Mouse (Mus musculus): ENCODE measurements around the gene Psme4. TPM values are rescaled to one million over a fixed set of nuclear protein-coding genes. Genes with fewer than 3 reads are reported as not detected.

Gene Psme4
- polyA plus RNA-seq (2014; fragmentation: Illumina TruSeq; extraction: RNeasy Lipid Tissue Mini Kit (QIAGEN cat#74804); ENCODE audit: low read depth, low replicate concordance) = 156 TPM

GRCm38 (mm10) chr11:30771267-30771903 is at the start of gene Psme4:
TSS of gene Psme4 (plus strand) at chr11:30771726.

GRCm38 (mm10) chr11:30885171-30885871 is 113.8 kb downstream of the Psme4 start, which contains the start of the genes Gpr75 and Asb3:
TSS of gene Gpr75 (plus strand) at chr11:30885358.
TSS of gene Asb3 (plus strand) at chr11:30885416.

Other genes with a start within 250 kb of the Psme4 start
- gene Acyp2, start 122.1 kb upstream of the Psme4 start, polyA plus RNA-seq (2014; fragmentation: Illumina TruSeq; extraction: RNeasy Lipid Tissue Mini Kit (QIAGEN cat#74804); ENCODE audit: low read depth, low replicate concordance) = 12.3 TPM
- 0.47 TPM for gene Gpr75, start 113.6 kb downstream of the Psme4 start, polyA plus RNA-seq (2014; fragmentation: Illumina TruSeq; extraction: RNeasy Lipid Tissue Mini Kit (QIAGEN cat#74804); ENCODE audit: low read depth, low replicate concordance)
- 26.8 TPM for gene Asb3, start 113.7 kb downstream of the Psme4 start, polyA plus RNA-seq (2014; fragmentation: Illumina TruSeq; extraction: RNeasy Lipid Tissue Mini Kit (QIAGEN cat#74804); ENCODE audit: low read depth, low replicate concordance)
- 222 TPM for gene Erlec1, start 182.6 kb downstream of the Psme4 start, polyA plus RNA-seq (2014; fragmentation: Illumina TruSeq; extraction: RNeasy Lipid Tissue Mini Kit (QIAGEN cat#74804); ENCODE audit: low read depth, low replicate concordance)
- 69.2 TPM for gene Chac2, start 214.6 kb downstream of the Psme4 start, polyA plus RNA-seq (2014; fragmentation: Illumina TruSeq; extraction: RNeasy Lipid Tissue Mini Kit (QIAGEN cat#74804); ENCODE audit: low read depth, low replicate concordance)

Data from sigmoid colon, adult 10 weeks (tissue).